Comparison of ENCODE assay signal across 8 mouse cellular contexts in the genomic region with DNA sequence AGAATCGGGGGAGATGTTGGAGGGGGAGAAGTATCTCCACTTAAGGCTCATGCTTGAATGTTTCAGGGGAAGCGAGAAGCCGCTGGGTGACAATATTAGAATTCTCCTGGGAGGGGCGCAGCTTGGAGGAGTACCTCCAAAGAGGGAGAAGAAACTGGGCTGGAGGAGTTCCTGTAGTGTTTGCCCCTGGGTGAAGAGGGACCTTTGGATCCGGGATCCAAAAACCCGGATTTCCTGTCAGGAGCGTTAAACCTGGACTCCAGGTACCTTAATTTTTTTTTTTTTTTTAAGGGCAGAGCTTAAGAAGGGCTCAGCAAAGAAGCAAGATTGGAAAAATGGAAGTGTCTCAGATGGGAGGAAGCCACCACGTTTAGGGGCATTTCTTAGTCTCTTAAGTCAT. TPM values are rescaled to one million over a fixed set of nuclear protein-coding genes. Genes with fewer than 3 reads are reported as not detected.
DNase-seq lines count a peak whose midpoint lies in the region; ATAC-seq and TF ChIP-seq lines count a peak whose summit lies in the region.

No protein-coding gene starts in this region.

- no peaks in the 10 kb centered on the region for H3K9me3 ChIP-seq in heart, embryonic 15.5 days (replicated peaks)
- 0 out of 2 replicates have a peak, but pooled peaks cover 2% of the 10 kb centered on the region for H3K9me3 ChIP-seq in embryonic facial prominence, embryonic 10.5 days
- H3K9me3 ChIP-seq in limb, embryonic 15.5 days = no peaks in the 10 kb centered on the region

- intact Hi-C loops in heart, postnatal 25 days (cut with DNase I) = no loop called here
- intact Hi-C loops in left cerebral cortex, postnatal 4 days (cut with DNase I) = loop anchor here (5.0 to 10.0 kb wide), 2 partner anchors 70 to 173 kb away; no protein-coding TSS in a partner anchor

- peak overlapping the region; percentile 75; the same call in 1 of the 2 replicates for H3K9ac ChIP-seq in heart, embryonic 15.5 days
- H3K9ac ChIP-seq in limb, embryonic 15.5 days = peak overlapping the region; percentile 31; the same call in 1 of the 2 replicates

- peak overlapping the region; percentile 67 for H3ac ChIP-seq in C2C12 (ENCODE audit: control insufficient read depth, insufficient read length, low read depth)

- TF ChIP-seq CTCF in C2C12 (IDR thresholded peaks at IDR 0.05; ENCODE audit: control insufficient read depth, insufficient read depth, insufficient read length) = no peak

- H3K4me2 ChIP-seq in heart, embryonic 15.5 days = peak overlapping the region; percentile 91
- peak overlapping the region; percentile 98 for H3K4me2 ChIP-seq in limb, embryonic 15.5 days

- peaks cover 73% of the 10 kb centered on the region for H3K4me1 ChIP-seq in heart, embryonic 15.5 days (replicated peaks)
- peaks cover 66% of the 10 kb centered on the region for H3K4me1 ChIP-seq in embryonic facial prominence, embryonic 10.5 days
- H3K4me1 ChIP-seq in limb, embryonic 15.5 days = peaks cover 82% of the 10 kb centered on the region

- WGBS in heart, embryonic 15.5 days = 3% methylated on average over 8 of the region's 8 CpGs
- WGBS in embryonic facial prominence, embryonic 10.5 days = 6% methylated on average over 8 of the region's 8 CpGs
- WGBS in limb, embryonic 15.5 days = 5% methylated on average over 8 of the region's 8 CpGs

- no peaks in the 10 kb centered on the region for H3K36me3 ChIP-seq in heart, embryonic 15.5 days
- no peaks in the 10 kb centered on the region for H3K36me3 ChIP-seq in C2C12 (ENCODE audit: control insufficient read depth, insufficient read depth)
- H3K36me3 ChIP-seq in embryonic facial prominence, embryonic 10.5 days (replicated peaks) = no peaks in the 10 kb centered on the region
- peaks cover 7% of the 10 kb centered on the region; the same call in 1 of the 2 replicates for H3K36me3 ChIP-seq in limb, embryonic 15.5 days

- H3K79me2 ChIP-seq in C2C12 (ENCODE audit: control insufficient read depth, insufficient read depth) = no peaks in the 10 kb centered on the region

- no peaks in the 10 kb centered on the region for H3K79me3 ChIP-seq in C2C12 (ENCODE audit: low read depth)

- peak overlapping the region; percentile 89 for H3K27ac ChIP-seq in heart, embryonic 15.5 days
- no peak overlapping the region for H3K27ac ChIP-seq in embryonic facial prominence, embryonic 10.5 days (replicated peaks)
- H3K27ac ChIP-seq in limb, embryonic 15.5 days = peak overlapping the region; percentile 77

- no peak for DNase-seq in heart, postnatal 25 days (ENCODE audit: low spot score)
- no peak for DNase-seq in embryonic facial prominence, embryonic 10.5 days (ENCODE audit: low spot score)
- no peak for DNase-seq in embryo, embryonic 10 days (ENCODE audit: low spot score)
- DNase-seq in cerebellum, adult 11-12 months = no peak
- DNase-seq in left cerebral cortex, postnatal 4 days = no peak

- H3K4me3 ChIP-seq in heart, embryonic 15.5 days = peak overlapping the region; percentile 64
- peak overlapping the region; percentile 15 for H3K4me3 ChIP-seq in C2C12 (ENCODE audit: insufficient read depth, poor library complexity, severe bottlenecking)
- H3K4me3 ChIP-seq in embryonic facial prominence, embryonic 10.5 days = peak overlapping the region; percentile 60; the same call in 1 of the 2 replicates
- H3K4me3 ChIP-seq in limb, embryonic 15.5 days = peak overlapping the region; percentile 62

- peaks cover 89% of the 10 kb centered on the region for H3K27me3 ChIP-seq in heart, embryonic 15.5 days
- no peaks in the 10 kb centered on the region for H3K27me3 ChIP-seq in C2C12 (ENCODE audit: control insufficient read depth, insufficient read depth, insufficient read length)
- H3K27me3 ChIP-seq in embryonic facial prominence, embryonic 10.5 days (replicated peaks; ENCODE audit: low read depth, poor library complexity, severe bottlenecking) = peaks cover 99% of the 10 kb centered on the region
- peaks cover 69% of the 10 kb centered on the region for H3K27me3 ChIP-seq in limb, embryonic 15.5 days

- no peak for ATAC-seq in heart, embryonic 15.5 days (replicated peaks; ENCODE audit: insufficient number of reproducible peaks, insufficient read depth, low FRiP score, low read depth)
- no peak for ATAC-seq in limb, embryonic 15.5 days (ENCODE audit: insufficient number of reproducible peaks, low FRiP score, low TSS enrichment, low read depth)

TF ChIP-seq in C2C12, 6 proteins besides CTCF, POLR2A, EP300 and RAD21:
- no peak for TF ChIP-seq MAX (IDR thresholded peaks at IDR 0.05)
- TF ChIP-seq CEBPB (IDR thresholded peaks at IDR 0.05; ENCODE audit: low read depth) = no peak
- no peak for TF ChIP-seq MYOG (IDR thresholded peaks at IDR 0.05; ENCODE audit: control insufficient read depth, extremely low read depth, insufficient read length)

RNA-seq across cellular contexts. Expression of a gene that starts 5.6 kb away (rescaled TPM):
- 61.7 and 99.9 TPM in 2 replicates for polyA plus RNA-seq in heart, embryonic 15.5 days (2015; fragmentation: Nextera tagmentation; extraction: Ambion mirVana)
- total RNA-seq in heart, postnatal 25 days (2021) = 100 to 1,000 TPM; 210 to 247 TPM
- 22.9 TPM for polyA plus RNA-seq in C2C12 (2012; fragmentation: generic; extraction: Trizol)
- polyA plus RNA-seq in embryonic facial prominence, embryonic 10.5 days (2016; fragmentation: Nextera tagmentation; extraction: Ambion mirVana) = 7.1 and 8.8 TPM in 2 replicates
- polyA plus RNA-seq in limb, embryonic 15.5 days (2015; fragmentation: Nextera tagmentation; extraction: Ambion mirVana) = 66.0 and 74.2 TPM in 2 replicates
- total RNA-seq in left cerebral cortex, postnatal 4 days (2021) = 10 to 100 TPM; 41.9 to 52.7 TPM

RNA-seq across cellular contexts. Expression of a gene that starts 24.0 kb away (rescaled TPM):
- 19.8 and 29.4 TPM in 2 replicates for polyA plus RNA-seq in heart, embryonic 15.5 days (2015; fragmentation: Nextera tagmentation; extraction: Ambion mirVana)
- total RNA-seq in heart, postnatal 25 days (2021) = 1 to 10 TPM; 6.4 to 8.2 TPM
- polyA plus RNA-seq in C2C12 (2012; fragmentation: generic; extraction: Trizol) = 27.6 TPM
- 73.2 and 80.3 TPM in 2 replicates for polyA plus RNA-seq in embryonic facial prominence, embryonic 10.5 days (2016; fragmentation: Nextera tagmentation; extraction: Ambion mirVana)
- polyA plus RNA-seq in limb, embryonic 15.5 days (2015; fragmentation: Nextera tagmentation; extraction: Ambion mirVana) = 33.6 and 36.4 TPM in 2 replicates
- 10 to 100 TPM; 47.2 to 52.4 TPM for total RNA-seq in left cerebral cortex, postnatal 4 days (2021)

RNA-seq across cellular contexts. Expression of a gene that starts 25.4 kb away (rescaled TPM):
- polyA plus RNA-seq in heart, embryonic 15.5 days (2015; fragmentation: Nextera tagmentation; extraction: Ambion mirVana) = 0.34 TPM in 1 of 2 replicates, not detected in the other
- not detected for total RNA-seq in heart, postnatal 25 days (2021)
- not detected for polyA plus RNA-seq in C2C12 (2012; fragmentation: generic; extraction: Trizol)
- polyA plus RNA-seq in embryonic facial prominence, embryonic 10.5 days (2016; fragmentation: Nextera tagmentation; extraction: Ambion mirVana) = not detected in 2 replicates
- 0.31 and 0.67 TPM in 2 replicates for polyA plus RNA-seq in limb, embryonic 15.5 days (2015; fragmentation: Nextera tagmentation; extraction: Ambion mirVana)
- total RNA-seq in left cerebral cortex, postnatal 4 days (2021) = not detected
